Mouse (Mus musculus) liver, adult 2 months (tissue): ENCODE measurements around the gene Mtif3. TPM values are rescaled to one million over a fixed set of nuclear protein-coding genes. Genes with fewer than 3 reads are reported as not detected.
A peak's percentile ranks its signal among the peaks of the same experiment; 100 is the strongest.

Experiments
- DNase-seq: peaks from one replicate; pipeline ENCODE4 v3.0.0-alpha.2; 2011; ENCODE audit warnings: low read depth, low spot score; ENCODE audit errors: extremely low read depth
- H3K27ac ChIP-seq: fragments of 200-500 bp; replicated peaks from 2 replicates; pipeline ENCODE4 v1.5.1; 2012; ENCODE audit warnings: low read depth, mild to moderate bottlenecking, control low read depth, inconsistent platforms, low read length; ENCODE audit not compliant: insufficient read depth
- H3K27me3 ChIP-seq: fragments of 200-500 bp; 2 replicates; pipeline ENCODE4 v1.6.1; 2012; ENCODE audit warnings: mild to moderate bottlenecking, moderate library complexity, low read length, inconsistent platforms; ENCODE audit not compliant: control insufficient read depth, insufficient read depth
- H3K36me3 ChIP-seq: fragments of 200-500 bp; 2 replicates; pipeline ENCODE4 v1.6.1; 2012; ENCODE audit warnings: low read length, inconsistent platforms; ENCODE audit not compliant: control insufficient read depth, insufficient read depth
- H3K4me1 ChIP-seq: fragments of 200-500 bp; 2 replicates; pipeline ENCODE4 v1.6.1; 2011; ENCODE audit warnings: low read length; ENCODE audit not compliant: control insufficient read depth, insufficient read depth
- H3K4me3 ChIP-seq: fragments of 200-500 bp; 2 replicates; pipeline ENCODE4 v1.5.1; 2011; ENCODE audit warnings: low read depth, mild to moderate bottlenecking, control low read depth, low read length, moderate library complexity; ENCODE audit not compliant: insufficient read depth
- H3K79me2 ChIP-seq: fragments of 200-500 bp; 2 replicates; pipeline ENCODE4 v1.6.1; 2012; ENCODE audit warnings: inconsistent platforms, mild to moderate bottlenecking, low read length, moderate library complexity; ENCODE audit not compliant: control insufficient read depth, insufficient read depth
- H3K9ac ChIP-seq: fragments of 200-500 bp; 2 replicates; pipeline ENCODE4 v1.6.1; 2012; ENCODE audit warnings: low read depth, mild to moderate bottlenecking, control low read depth, inconsistent platforms, low read length
- CTCF ChIP-seq: fragments of 200-500 bp; IDR thresholded peaks from 2 replicates; pipeline ENCODE4 v1.5.1; 2011; ENCODE audit warnings: low read depth, low read length, control low read depth
- POLR2A ChIP-seq: fragments of 200-500 bp; IDR thresholded peaks from 2 replicates; pipeline ENCODE4 v1.6.1; 2011; ENCODE audit warnings: low read length, control low read depth; ENCODE audit not compliant: insufficient read depth; ENCODE audit errors: extremely low read depth
- WGBS: fragments of 180-500 bp; shearing (Covaris S2); methylation state at CpG from one replicate; pipeline ENCODE4 v1.1.7; 2018; 5-methylcytosine and 5-hydroxymethylcytosine counted together
- polyA plus RNA-seq: library from polyadenylated mRNA; depleted of rRNA; stranded (reverse); fragments of >200 nt; gene quantifications from 2 replicates; pipeline ENCODE4 v1.2.3, GENCODE M21; 2012
- total RNA-seq: library from RNA; depleted of rRNA; stranded (reverse); fragments of >200 nt; gene quantifications from 2 replicates; pipeline ENCODE4 v1.2.3, GENCODE M21; 2014

The Mtif3 gene
- total and polyA plus RNA-seq, 2 experiments: 17.4 to 24.1 TPM

GRCm38 (mm10) chr5:146994973-146995372 is 31.4 kb upstream of the Mtif3 start:
- Histone ChIP-seq H3K27ac (no peak overlapping the region), H3K4me3 (no peak overlapping the region), H3K27me3 (no peaks in the 10 kb centered on the region), H3K9ac (no peak overlapping the region), H3K36me3 (no peaks in the 10 kb centered on the region), H3K4me1 (peaks cover 3% of the 10 kb centered on the region), H3K79me2 (no peaks in the 10 kb centered on the region)
- no peak for TF ChIP-seq CTCF
- TF ChIP-seq POLR2A: no peak
- no peak for DNase-seq
- WGBS: 35% methylated on average over 6 of the region's 6 CpGs

- peaks cover 3% of the 10 kb centered on the region for H3K4me1 ChIP-seq
- no peak for TF ChIP-seq POLR2A
- no peak for TF ChIP-seq CTCF
- H3K27ac ChIP-seq: no peak overlapping the region
- H3K4me3 ChIP-seq: no peak overlapping the region
- no peak overlapping the region for H3K9ac ChIP-seq
- 28% methylated on average over 8 of the region's 8 CpGs for WGBS
- no peaks in the 10 kb centered on the region for H3K79me2 ChIP-seq
- H3K27me3 ChIP-seq: no peaks in the 10 kb centered on the region
- peak; percentile 66 for DNase-seq
- no peaks in the 10 kb centered on the region for H3K36me3 ChIP-seq
These were observed 29.9 kb upstream of the Mtif3 start for GRCm38 (mm10) chr5:146993509-146993908.

GRCm38 (mm10) chr5:146989051-146989450 is 25.5 kb upstream of the Mtif3 start:
- TF ChIP-seq CTCF (no peak), POLR2A (no peak)
- WGBS: 55% methylated on average over 5 of the region's 5 CpGs
- H3K27me3 ChIP-seq: no peaks in the 10 kb centered on the region
- no peaks in the 10 kb centered on the region for H3K79me2 ChIP-seq
- no peak overlapping the region for H3K27ac ChIP-seq
- DNase-seq: no peak
- H3K36me3 ChIP-seq: no peaks in the 10 kb centered on the region
- no peak overlapping the region for H3K4me3 ChIP-seq
- H3K4me1 ChIP-seq: peaks cover 3% of the 10 kb centered on the region
- no peak overlapping the region for H3K9ac ChIP-seq

GRCm38 (mm10) chr5:146987588-146987987 is 24.0 kb upstream of the Mtif3 start:
- H3K4me1 ChIP-seq: no peaks in the 10 kb centered on the region
- H3K9ac ChIP-seq: no peak overlapping the region
- H3K27ac ChIP-seq: no peak overlapping the region
- H3K4me3 ChIP-seq: no peak overlapping the region
- H3K36me3 ChIP-seq: no peaks in the 10 kb centered on the region
- H3K27me3 ChIP-seq: no peaks in the 10 kb centered on the region
- 74% methylated on average over 10 of the region's 10 CpGs for WGBS
- H3K79me2 ChIP-seq: no peaks in the 10 kb centered on the region
- TF ChIP-seq CTCF: no peak
- TF ChIP-seq POLR2A: no peak
- DNase-seq: no peak

- DNase-seq: no peak
- Histone ChIP-seq H3K4me1 (peaks cover 9% of the 10 kb centered on the region), H3K9ac (no peak overlapping the region), H3K79me2 (no peaks in the 10 kb centered on the region), H3K27ac (no peak overlapping the region), H3K36me3 (no peaks in the 10 kb centered on the region), H3K27me3 (no peaks in the 10 kb centered on the region), H3K4me3 (no peak overlapping the region)
- TF ChIP-seq POLR2A: no peak
- TF ChIP-seq CTCF: no peak
- 86% methylated on average over 21 of the region's 21 CpGs for WGBS
These were observed 22.3 kb upstream of the Mtif3 start for GRCm38 (mm10) chr5:146985725-146986433.

- DNase-seq: peak; percentile 48
- H3K9ac ChIP-seq: no peak overlapping the region
- H3K4me1 ChIP-seq: peaks cover 10% of the 10 kb centered on the region
- TF ChIP-seq POLR2A (no peak), CTCF (peak; percentile 95)
- WGBS: 6% methylated on average over 8 of the region's 8 CpGs
- H3K27ac ChIP-seq: no peak overlapping the region
- no peaks in the 10 kb centered on the region for H3K36me3 ChIP-seq
- no peaks in the 10 kb centered on the region for H3K79me2 ChIP-seq
- H3K27me3 ChIP-seq: no peaks in the 10 kb centered on the region
- no peak overlapping the region for H3K4me3 ChIP-seq
These were observed 19.6 kb upstream of the Mtif3 start for GRCm38 (mm10) chr5:146983216-146983615.
